Mouse (Mus musculus) heart, adult 2 months (tissue): ENCODE data around the gene Son.

ENCODE experiments used
- CTCF ChIP-seq: fragments of 200-600 bp; IDR thresholded peaks from 2 replicates; pipeline ENCODE4 v1.8.1; 2022; ENCODE audit warnings: antibody characterized with exemption, mild to moderate bottlenecking, moderate library complexity
- EP300 ChIP-seq: fragments of 200-500 bp; IDR thresholded peaks from 2 replicates; pipeline ENCODE4 v1.6.1; 2011; ENCODE audit warnings: low read depth, low read length, control low read depth; ENCODE audit not compliant: insufficient read depth
- POLR2A ChIP-seq: fragments of 200-500 bp; IDR thresholded peaks from 2 replicates; pipeline ENCODE4 v1.6.1; 2011; ENCODE audit warnings: mild to moderate bottlenecking, low read depth, low read length, control low read depth; ENCODE audit not compliant: insufficient read depth

DNA sequence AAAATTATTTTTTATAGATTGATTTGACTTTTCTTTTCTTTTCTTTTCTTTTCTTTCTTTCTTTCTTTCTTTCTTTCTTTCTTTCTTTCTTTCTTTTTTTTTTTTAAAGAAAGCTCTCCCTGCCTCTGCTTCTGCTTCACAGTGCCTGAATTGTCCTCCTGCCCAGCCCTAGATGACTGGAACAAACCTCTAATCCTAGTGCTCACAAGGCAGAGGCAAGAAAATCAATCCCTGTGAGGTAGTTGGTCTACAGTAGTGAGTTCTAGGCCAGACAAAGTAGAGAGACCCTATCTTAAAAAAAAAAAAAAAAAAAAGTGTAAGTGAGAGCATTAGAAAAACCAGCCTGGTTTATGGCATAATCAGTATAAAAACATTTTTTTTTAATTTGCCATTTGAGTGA is 2.5 kb downstream of the Son start:
- TF ChIP-seq CTCF: no peak
- no peak for TF ChIP-seq POLR2A
- no peak for TF ChIP-seq EP300
